Mouse (Mus musculus) heart, embryonic 10.5 days (tissue): ENCODE results near the gene Camta1. TPM values are rescaled to one million over a fixed set of nuclear protein-coding genes. Genes with fewer than 3 reads are reported as not detected.

ENCODE experiments used
- DNase-seq: peaks from one replicate; pipeline ENCODE4 v3.0.0-alpha.2; 2017; ENCODE audit warnings: low spot score
- H3K27ac ChIP-seq: fragments of 300-500 bp; sonication (generic); 2 replicates; pipeline ENCODE4 v1.5.1; 2016; ENCODE audit warnings: mild to moderate bottlenecking
- H3K27me3 ChIP-seq: fragments of 300-500 bp; sonication (generic); 2 replicates; pipeline ENCODE4 v1.6.1; 2016; ENCODE audit warnings: mild to moderate bottlenecking; ENCODE audit not compliant: poor library complexity, insufficient read depth, severe bottlenecking
- H3K36me3 ChIP-seq: fragments of 300-500 bp; sonication (generic); 2 replicates; pipeline ENCODE4 v1.6.1; 2016; ENCODE audit warnings: mild to moderate bottlenecking, moderate library complexity
- H3K4me1 ChIP-seq: fragments of 300-500 bp; sonication (generic); 2 replicates; pipeline ENCODE4 v1.6.1; 2016; ENCODE audit warnings: mild to moderate bottlenecking
- H3K4me3 ChIP-seq: fragments of 300-500 bp; sonication (generic); 2 replicates; pipeline ENCODE4 v1.5.1; 2016; ENCODE audit warnings: mild to moderate bottlenecking, moderate library complexity
- H3K9me3 ChIP-seq: fragments of 300-500 bp; sonication (generic); 2 replicates; pipeline ENCODE4 v1.6.1; 2016; ENCODE audit warnings: mild to moderate bottlenecking, moderate library complexity
- WGBS: fragments of 180-500 bp; shearing (Covaris S2); methylation state at CpG from one replicate; pipeline ENCODE4 v1.1.7; 2016; 5-methylcytosine and 5-hydroxymethylcytosine counted together
- polyA plus RNA-seq: library from polyadenylated mRNA; unstranded; fragments of >200 nt; fragmentation: Nextera tagmentation; extraction: Ambion mirVana; gene quantifications from 2 replicates; pipeline ENCODE4 v1.2.1, GENCODE M21; 2016

Camta1 gene
- polyA plus RNA-seq, 1 experiment from 2014 or later = 115 TPM

DNA sequence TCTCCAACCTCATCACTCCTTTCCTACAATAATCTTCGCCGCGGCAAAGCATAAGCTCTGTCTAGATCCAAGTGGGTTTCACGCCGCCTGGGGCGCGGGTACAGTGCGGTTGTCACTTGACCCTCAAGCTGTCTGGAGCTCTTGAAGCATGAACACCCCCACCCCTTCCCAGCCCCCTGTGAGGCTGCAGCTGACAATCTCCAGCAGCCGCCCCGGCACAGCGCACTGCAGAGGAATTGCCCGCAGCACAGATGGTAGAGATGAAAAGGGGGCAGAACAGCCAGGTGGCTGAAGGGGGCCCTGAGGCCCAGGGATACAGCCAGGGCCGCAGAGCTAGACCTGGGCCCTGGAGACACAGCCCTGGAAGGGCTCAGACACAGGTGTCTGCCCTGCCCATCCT, 189.2 kb downstream of the Camta1 start:
- no peak for DNase-seq
- WGBS = 79% methylated on average over 13 of the region's 13 CpGs
- H3K27ac ChIP-seq = no peak overlapping the region
- H3K36me3 ChIP-seq = no peaks in the 10 kb centered on the region
- peaks cover 16% of the 10 kb centered on the region for H3K4me1 ChIP-seq
- H3K9me3 ChIP-seq = no peaks in the 10 kb centered on the region
- no peak overlapping the region for H3K4me3 ChIP-seq
- peaks cover 10% of the 10 kb centered on the region; the same call in 1 of the 2 replicates for H3K27me3 ChIP-seq

DNA sequence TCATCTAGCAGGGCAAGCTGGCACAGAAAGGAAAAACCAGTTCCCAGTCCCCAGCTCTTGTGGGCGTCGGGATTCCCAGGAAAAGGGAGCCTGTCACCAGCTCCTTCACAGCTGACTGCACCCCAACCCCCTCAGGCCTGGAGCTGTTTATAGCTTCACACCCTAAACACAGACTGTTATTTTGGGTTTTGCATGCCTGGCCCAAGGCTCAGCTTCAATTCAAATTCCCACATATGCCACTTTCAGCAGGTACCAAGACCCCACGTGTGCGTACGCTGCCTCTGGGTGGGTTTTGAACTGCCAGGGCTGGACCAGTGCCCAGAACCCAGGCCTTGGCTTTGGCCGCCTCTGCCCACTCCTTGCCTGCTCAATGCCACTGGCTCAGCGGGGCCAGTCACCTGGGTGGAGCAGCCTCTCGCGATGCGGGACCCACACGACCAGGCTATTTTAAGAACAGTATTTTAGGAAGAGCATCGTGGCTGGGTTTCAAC, 195.2 kb downstream of the Camta1 start:
- Histone ChIP-seq H3K27me3 (no peaks in the 10 kb centered on the region), H3K4me3 (no peak overlapping the region), H3K4me1 (peaks cover 22% of the 10 kb centered on the region), H3K27ac (peak overlapping the region; percentile 17; the same call in 1 of the 2 replicates), H3K36me3 (no peaks in the 10 kb centered on the region), H3K9me3 (no peaks in the 10 kb centered on the region)
- no peak for DNase-seq
- 57% methylated on average over 12 of the region's 12 CpGs for WGBS

DNA sequence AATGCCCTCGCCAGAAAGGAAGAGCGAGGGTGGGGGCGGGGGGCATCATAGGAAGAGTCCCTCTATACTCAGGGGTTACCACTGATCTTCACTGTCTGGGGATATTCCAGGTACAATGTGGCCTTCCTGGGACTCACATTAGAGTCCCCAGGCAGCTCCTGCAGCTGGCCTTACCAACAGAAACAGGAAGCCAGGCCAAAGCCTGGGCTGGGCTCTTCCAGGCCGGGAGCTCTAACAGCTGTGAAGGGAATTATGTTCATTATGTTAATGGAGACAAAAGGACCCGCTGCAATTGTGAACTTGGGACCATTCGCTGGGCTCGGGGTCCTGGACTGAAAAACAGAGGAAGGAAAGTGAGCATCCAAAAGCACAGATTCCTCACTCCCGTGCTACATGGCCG, 200.2 kb downstream of the Camta1 start:
- H3K9me3 ChIP-seq = no peaks in the 10 kb centered on the region
- no peak overlapping the region for H3K27ac ChIP-seq
- 85% methylated on average over 9 of the region's 9 CpGs for WGBS
- no peak overlapping the region for H3K4me3 ChIP-seq
- H3K27me3 ChIP-seq = no peaks in the 10 kb centered on the region
- H3K4me1 ChIP-seq = peaks cover 6% of the 10 kb centered on the region
- H3K36me3 ChIP-seq = no peaks in the 10 kb centered on the region
- DNase-seq = no peak

DNA sequence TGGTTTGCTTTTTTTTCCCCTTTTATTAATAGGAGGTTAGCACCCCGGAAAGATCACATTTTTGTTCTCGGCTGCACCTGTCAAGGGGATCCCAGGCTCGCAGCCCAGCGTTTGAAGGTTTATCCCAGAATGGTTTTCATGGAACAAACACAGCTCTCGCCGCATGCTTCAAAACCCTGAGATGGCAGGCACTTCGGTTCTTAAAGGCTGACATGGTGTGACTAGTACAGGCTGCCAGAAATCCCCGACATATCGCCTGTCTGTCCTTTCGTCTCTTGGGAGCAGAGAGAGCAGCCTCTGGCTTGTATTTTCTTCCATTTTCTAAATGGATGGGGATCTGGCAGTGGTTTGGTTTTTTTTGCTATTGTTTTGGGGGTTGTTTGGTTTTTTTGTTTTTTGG, 205.2 kb downstream of the Camta1 start:
- H3K4me3 ChIP-seq = no peak overlapping the region
- no peaks in the 10 kb centered on the region for H3K4me1 ChIP-seq
- H3K36me3 ChIP-seq = no peaks in the 10 kb centered on the region
- H3K27me3 ChIP-seq = peaks cover 9% of the 10 kb centered on the region; the same call in 1 of the 2 replicates
- no peaks in the 10 kb centered on the region for H3K9me3 ChIP-seq
- 76% methylated on average over 10 of the region's 10 CpGs for WGBS
- no peak overlapping the region for H3K27ac ChIP-seq
- no peak for DNase-seq

DNA sequence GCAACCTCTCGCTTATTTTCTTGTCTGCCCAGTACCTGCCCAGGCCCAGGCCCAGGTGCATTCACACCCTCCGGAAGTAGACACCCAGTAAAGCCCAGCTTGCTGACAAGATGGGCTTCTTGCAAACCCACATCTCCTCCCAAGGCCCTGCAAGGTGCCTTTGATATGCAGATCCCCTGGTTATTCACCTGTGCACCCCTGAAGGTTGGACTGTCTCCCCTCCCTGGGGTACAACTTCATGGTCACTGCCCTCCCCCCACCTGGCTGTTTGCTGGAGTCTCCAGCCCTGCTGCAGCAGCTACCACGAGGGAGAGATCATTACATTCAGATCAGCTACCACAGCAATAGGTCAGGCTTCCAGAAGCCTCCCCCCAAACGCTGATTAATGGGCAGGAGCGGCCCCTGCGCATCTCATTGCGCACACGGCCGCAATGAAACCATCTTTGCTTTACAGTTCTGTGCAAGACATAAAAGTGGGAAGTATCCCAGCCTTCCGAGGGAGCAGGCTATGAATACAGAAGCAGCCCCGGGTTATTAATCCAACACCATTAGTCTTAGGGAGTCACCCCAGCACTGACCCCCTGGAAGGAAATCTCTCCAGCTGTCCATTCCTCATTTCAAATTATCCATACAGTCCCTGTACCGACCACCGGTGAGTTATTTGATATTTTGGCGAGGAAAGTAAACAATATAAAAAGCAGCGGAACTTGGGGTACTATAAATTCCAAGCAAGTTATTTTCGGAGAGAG, 205.9 kb downstream of the Camta1 start:
- Histone ChIP-seq H3K27ac (no peak overlapping the region), H3K4me1 (no peaks in the 10 kb centered on the region), H3K27me3 (peaks cover 9% of the 10 kb centered on the region; the same call in 1 of the 2 replicates), H3K4me3 (no peak overlapping the region), H3K36me3 (no peaks in the 10 kb centered on the region), H3K9me3 (no peaks in the 10 kb centered on the region)
- no peak for DNase-seq
- 59% methylated on average over 16 of the region's 16 CpGs for WGBS

DNA sequence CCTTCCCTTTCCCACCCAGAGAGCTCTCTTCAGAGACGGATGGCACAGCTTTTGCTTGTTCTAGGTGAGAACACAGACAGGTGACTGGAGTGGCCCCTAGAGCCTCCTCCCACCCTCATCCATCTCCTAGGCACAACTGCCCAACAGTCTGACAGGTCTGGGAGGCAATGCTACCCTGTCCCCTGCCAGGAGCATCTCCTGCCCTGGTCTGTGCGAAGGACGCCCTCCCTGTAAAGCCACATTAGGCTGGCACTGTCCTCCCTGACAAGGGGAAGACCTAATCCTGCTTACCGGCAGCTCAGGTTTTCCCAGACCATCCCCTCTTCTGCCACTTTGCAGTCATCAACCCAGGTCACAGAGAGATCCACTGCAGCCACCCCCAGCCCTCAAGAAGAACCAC, 206.4 kb downstream of the Camta1 start:
- WGBS = 60% methylated on average over 4 of the region's 4 CpGs
- Histone ChIP-seq H3K9me3 (no peaks in the 10 kb centered on the region), H3K27me3 (peaks cover 9% of the 10 kb centered on the region; the same call in 1 of the 2 replicates), H3K4me1 (no peaks in the 10 kb centered on the region), H3K4me3 (no peak overlapping the region), H3K36me3 (no peaks in the 10 kb centered on the region), H3K27ac (no peak overlapping the region)
- no peak for DNase-seq

DNA sequence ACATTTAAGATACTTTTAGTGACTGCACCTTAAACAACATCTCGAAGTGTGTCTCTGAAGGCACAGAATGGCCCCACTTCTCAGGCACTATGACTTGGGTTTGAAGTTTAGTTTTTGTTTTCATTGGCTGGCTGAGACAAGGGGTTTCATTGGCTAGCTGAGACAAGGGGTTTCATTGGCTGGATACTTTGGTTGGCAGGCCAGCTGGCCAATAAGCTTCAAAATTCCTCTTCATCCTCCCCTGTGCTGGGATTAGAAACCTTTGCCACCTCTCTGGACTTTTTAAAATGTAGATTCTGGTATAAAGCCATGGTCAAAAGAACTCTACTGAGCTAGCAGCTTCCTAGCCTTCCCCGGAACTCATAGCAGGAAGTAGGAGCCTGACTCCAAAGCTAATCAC, 219.3 kb downstream of the Camta1 start:
- no peak overlapping the region for H3K4me3 ChIP-seq
- H3K27me3 ChIP-seq = peaks cover 17% of the 10 kb centered on the region
- no peak for DNase-seq
- H3K36me3 ChIP-seq = no peaks in the 10 kb centered on the region
- no peaks in the 10 kb centered on the region for H3K9me3 ChIP-seq
- WGBS = 74% methylated on average over 2 of the region's 2 CpGs
- no peak overlapping the region for H3K27ac ChIP-seq
- peaks cover 6% of the 10 kb centered on the region for H3K4me1 ChIP-seq

DNA sequence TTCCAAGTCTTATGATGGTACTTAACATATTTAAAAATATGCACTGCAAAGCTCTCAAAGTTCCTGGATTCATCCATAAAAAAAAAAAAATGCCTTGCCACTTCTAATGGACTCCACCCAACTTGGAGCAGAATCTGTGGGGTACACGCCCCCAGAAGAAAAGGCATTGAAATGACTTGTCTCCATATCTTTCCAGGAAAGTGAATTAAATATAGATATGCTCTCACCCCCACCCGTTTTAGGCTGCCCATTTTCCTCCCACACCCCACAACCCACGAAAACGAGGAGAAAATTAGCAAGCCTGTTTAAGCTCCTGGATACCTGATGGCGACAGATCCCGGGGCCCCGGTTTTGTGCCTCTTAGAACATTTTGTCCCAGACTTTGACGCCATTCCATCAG, 220.7 kb downstream of the Camta1 start:
- Histone ChIP-seq H3K4me3 (no peak overlapping the region), H3K9me3 (no peaks in the 10 kb centered on the region), H3K27ac (no peak overlapping the region), H3K27me3 (peaks cover 28% of the 10 kb centered on the region), H3K4me1 (peaks cover 13% of the 10 kb centered on the region), H3K36me3 (no peaks in the 10 kb centered on the region)
- 73% methylated on average over 8 of the region's 8 CpGs for WGBS
- no peak for DNase-seq

DNA sequence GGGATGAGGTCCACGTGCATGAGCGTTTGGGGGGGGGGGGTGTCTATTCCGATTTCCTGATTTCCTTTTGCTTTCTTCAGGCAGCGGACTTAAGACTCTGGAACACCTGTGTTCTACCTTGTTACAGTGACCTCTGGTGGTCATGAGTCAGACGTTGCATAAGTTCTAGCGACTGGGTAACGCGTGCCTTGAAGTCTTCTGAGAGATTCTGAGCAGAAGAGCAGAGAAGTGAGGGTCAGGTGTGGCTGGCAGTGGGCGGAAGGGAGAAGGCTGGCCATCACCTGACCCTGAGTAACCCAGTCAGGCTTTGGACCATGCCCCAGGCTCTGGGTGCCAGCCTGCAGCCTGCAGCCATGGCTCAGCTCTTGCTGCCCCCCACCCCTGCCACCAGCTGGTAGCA, 222.7 kb downstream of the Camta1 start:
- H3K4me1 ChIP-seq = peaks cover 31% of the 10 kb centered on the region
- WGBS = 26% methylated on average over 9 of the region's 9 CpGs
- no peaks in the 10 kb centered on the region for H3K36me3 ChIP-seq
- no peak overlapping the region for H3K27ac ChIP-seq
- H3K27me3 ChIP-seq = peaks cover 34% of the 10 kb centered on the region
- H3K4me3 ChIP-seq = no peak overlapping the region
- DNase-seq = no peak
- H3K9me3 ChIP-seq = no peaks in the 10 kb centered on the region

DNA sequence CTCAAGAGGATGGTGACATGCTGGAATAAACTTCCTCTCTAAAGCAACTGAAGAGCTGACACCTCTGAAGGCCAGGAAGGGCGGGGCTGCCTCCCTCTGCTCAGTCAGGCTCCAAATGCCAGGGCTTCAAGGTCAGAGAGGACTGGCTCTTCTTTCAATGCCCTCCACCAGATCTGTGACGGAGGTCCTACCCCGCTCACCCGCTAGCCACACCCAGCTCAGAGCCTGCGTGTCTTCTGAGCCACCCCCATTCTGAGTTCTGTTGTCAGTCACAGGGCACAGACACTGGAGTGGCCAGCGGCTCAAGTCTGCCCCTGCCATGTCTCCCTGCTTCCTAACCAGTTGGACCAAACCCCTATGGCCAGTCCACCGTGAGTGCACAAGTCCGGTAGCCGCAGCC, 224.3 kb downstream of the Camta1 start:
- no peak overlapping the region for H3K27ac ChIP-seq
- no peaks in the 10 kb centered on the region for H3K36me3 ChIP-seq
- peaks cover 32% of the 10 kb centered on the region for H3K4me1 ChIP-seq
- DNase-seq = no peak
- WGBS = 52% methylated on average over 9 of the region's 9 CpGs
- no peaks in the 10 kb centered on the region for H3K9me3 ChIP-seq
- peaks cover 39% of the 10 kb centered on the region for H3K27me3 ChIP-seq
- H3K4me3 ChIP-seq = no peak overlapping the region

DNA sequence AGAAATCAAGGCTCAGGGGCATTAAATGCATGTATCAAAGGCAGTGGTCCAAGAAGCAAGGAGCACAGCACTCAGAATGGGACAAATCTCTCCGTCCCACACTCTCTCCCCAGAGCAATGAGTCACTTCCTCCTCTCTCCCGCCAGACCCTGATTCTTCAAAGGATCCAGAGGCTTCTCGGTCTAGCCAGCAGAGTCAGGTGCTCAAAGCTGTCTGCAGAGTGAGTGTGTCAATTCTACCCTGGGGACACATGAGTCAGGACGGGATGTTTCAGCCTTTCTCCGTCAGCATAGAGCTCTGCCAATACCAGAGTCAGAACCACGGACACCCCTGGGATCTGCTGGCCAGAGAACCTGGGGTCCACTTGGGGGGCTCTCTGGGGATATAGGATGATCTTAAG, 226.9 kb downstream of the Camta1 start:
- H3K27ac ChIP-seq = no peak overlapping the region
- no peaks in the 10 kb centered on the region for H3K9me3 ChIP-seq
- peaks cover 32% of the 10 kb centered on the region for H3K4me1 ChIP-seq
- peaks cover 58% of the 10 kb centered on the region for H3K27me3 ChIP-seq
- no peak overlapping the region for H3K4me3 ChIP-seq
- 22% methylated on average over 6 of the region's 6 CpGs for WGBS
- no peaks in the 10 kb centered on the region for H3K36me3 ChIP-seq
- DNase-seq = no peak

DNA sequence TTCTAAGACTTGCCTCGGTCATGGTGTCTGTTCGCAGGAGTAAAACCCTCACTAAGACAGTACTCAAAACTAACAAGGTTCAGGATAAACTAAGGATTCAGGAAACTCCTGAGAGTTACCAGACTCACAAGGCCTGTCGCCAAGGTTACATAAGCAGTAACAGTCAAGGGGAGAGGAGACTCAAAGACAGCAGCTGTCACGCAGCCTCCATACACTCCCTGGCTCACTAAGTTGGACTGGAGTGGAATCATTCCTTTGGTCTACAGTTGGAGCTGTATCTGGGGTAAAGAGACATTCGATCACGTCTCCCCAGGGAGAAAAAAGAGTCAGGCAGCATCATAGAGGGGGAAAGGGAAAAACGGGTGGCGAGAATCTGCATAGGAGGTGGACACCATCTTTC, 227.9 kb downstream of the Camta1 start:
- Histone ChIP-seq H3K27ac (no peak overlapping the region), H3K27me3 (peaks cover 51% of the 10 kb centered on the region), H3K9me3 (no peaks in the 10 kb centered on the region), H3K36me3 (no peaks in the 10 kb centered on the region), H3K4me3 (no peak overlapping the region), H3K4me1 (peaks cover 32% of the 10 kb centered on the region)
- no peak for DNase-seq
- 84% methylated on average over 8 of the region's 8 CpGs for WGBS

DNA sequence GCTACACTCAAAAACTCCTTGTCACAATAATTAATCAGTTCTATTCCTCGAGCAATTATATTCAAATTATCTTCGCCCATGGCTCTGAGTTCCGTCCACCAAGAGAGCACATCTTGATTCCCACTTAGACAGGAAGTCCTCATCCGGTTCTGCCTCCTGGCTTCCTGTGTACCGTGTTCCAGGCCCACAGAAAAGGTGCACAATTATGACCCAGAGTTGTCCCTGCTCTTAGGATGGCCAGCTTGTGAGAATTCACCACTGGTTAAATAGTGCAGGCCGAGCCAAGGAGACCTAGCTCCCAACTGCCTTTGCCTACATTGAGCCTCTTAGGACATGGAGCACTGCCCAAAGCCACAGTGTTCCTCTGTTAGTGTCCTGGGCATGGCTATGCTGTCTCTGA, 229.4 kb downstream of the Camta1 start:
- Histone ChIP-seq H3K4me3 (no peak overlapping the region), H3K27ac (no peak overlapping the region), H3K4me1 (peaks cover 26% of the 10 kb centered on the region), H3K9me3 (no peaks in the 10 kb centered on the region), H3K36me3 (no peaks in the 10 kb centered on the region), H3K27me3 (peaks cover 51% of the 10 kb centered on the region)
- WGBS = 66% methylated on average over 6 of the region's 6 CpGs
- DNase-seq = no peak

DNA sequence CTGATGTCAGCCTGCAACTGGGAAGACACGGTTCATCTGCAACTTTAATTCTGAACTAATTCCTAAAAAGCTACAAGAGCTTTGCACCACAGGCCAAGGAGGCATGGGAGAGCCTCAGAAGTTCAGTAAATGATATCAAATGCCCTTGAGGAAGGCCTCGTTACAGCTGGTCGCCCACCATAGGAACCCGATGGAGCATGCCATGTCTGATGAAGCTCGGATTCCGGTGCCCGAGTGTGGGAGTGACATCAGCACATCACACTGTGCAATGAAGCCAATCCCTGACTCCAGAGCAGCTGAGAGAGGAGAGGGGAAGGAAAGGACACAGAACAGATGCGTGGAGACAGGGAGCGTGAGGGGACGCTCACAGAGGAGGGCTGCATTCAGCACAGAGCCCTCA, 231.0 kb downstream of the Camta1 start:
- no peaks in the 10 kb centered on the region for H3K9me3 ChIP-seq
- H3K27ac ChIP-seq = no peak overlapping the region
- H3K27me3 ChIP-seq = peaks cover 48% of the 10 kb centered on the region
- H3K36me3 ChIP-seq = no peaks in the 10 kb centered on the region
- WGBS = 72% methylated on average over 10 of the region's 10 CpGs
- DNase-seq = no peak
- peaks cover 18% of the 10 kb centered on the region for H3K4me1 ChIP-seq
- no peak overlapping the region for H3K4me3 ChIP-seq
